Mouse (Mus musculus) spleen, postnatal 0 days (tissue): ENCODE results near the gene H60b. TPM values are rescaled to one million over a fixed set of nuclear protein-coding genes. Genes with fewer than 3 reads are reported as not detected.

Experiments used
- polyA plus RNA-seq: library from polyadenylated mRNA; unstranded; fragments of >200 nt; fragmentation: Nextera tagmentation; extraction: Ambion mirVana; gene quantifications from 2 replicates; pipeline ENCODE4 v1.2.1, GENCODE M21; 2015

H60b gene
- polyA plus RNA-seq = 0.66 and 1.1 TPM in 2 replicates

DNA sequence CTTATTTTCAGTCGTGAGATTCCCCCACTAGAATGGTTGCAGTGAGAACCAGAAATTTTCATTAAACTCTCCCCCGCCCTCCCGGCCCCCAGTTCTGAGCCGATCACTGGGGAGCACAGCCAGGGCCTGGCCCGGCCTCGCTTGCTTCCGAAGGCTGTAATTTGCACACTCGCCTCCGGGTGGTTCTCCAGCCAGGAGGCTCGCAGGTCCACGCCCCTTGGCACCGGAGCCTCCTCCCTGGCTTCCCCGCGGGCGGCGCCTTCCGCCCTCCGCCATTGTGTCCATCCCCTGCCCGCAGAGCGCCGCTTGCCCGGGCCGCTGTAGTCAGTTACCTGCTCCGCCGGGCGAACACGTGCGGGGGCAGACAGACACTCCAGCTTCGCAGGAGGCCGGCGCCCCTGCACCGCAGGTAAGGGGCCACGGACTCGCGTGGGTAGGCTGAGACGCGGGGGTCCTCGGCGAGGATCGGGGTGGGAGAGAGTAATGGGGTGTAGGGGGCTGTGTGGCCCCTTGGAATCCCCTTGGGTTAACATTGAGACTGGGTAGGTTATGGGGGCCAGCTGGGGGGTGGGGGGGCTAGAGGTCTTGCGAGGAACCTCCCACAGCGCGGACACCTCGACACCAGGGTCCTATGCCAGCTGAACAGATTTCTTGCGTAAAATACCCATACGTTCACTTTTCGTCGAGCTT lies at the start of gene H60b, which contains the start of gene Raet1e:
TSS of gene H60b (plus strand) at position 277 of the 690 bp plus-strand sequence.
TSS of gene Raet1e (plus strand) at position 260 of the 690 bp plus-strand sequence.

DNA sequence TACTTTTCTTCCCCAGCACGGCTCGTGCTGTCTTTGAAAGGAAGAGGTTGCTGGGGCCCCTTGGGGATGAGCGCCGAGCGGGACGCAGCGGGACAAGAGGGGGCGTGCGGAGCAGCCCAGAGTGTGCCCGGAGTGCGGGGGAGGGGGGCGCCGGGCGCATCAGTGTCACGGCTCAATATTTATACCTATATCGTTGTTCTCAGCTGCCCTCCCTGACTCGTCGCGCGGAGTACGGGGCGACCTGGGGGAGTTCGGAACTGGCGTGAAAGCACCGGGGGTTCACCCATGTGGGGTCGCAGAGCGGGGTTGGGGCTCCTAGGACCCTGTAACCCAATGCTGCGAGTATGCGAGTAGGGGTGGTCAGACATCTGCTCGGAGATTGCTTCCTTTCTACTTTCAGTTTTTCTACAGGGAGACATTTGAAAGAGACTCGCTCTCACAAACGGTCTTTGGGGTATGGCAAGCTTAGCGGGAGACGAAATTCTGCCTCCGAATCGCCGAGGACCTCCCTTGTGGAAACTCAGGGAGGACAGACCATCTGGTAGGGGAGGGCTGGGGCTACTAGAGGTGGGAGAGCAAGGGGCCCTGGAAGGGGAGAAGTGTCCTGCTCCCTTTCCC lies 9.2 kb upstream of the H60b start, which contains the start of gene E030030I06Rik:
TSS of gene E030030I06Rik (minus strand) at position 198 of the 618 bp plus-strand sequence.

Other genes with a start within 250 kb of the H60b start
- not detected in 2 replicates for gene 4930444G20Rik, start 90.5 kb upstream of the H60b start, polyA plus RNA-seq
- gene E030030I06Rik, start 9.3 kb upstream of the H60b start, polyA plus RNA-seq = 8.3 and 13.9 TPM in 2 replicates
- 0.89 and 1.0 TPM in 2 replicates for gene Raet1e, start within 50 bp of the H60b start, polyA plus RNA-seq
- gene Raet1d, start 202.0 kb downstream of the H60b start, polyA plus RNA-seq = 0.69 and 1.7 TPM in 2 replicates